Mouse (Mus musculus) liver, adult 2 months (tissue): ENCODE data around the gene Sgtb.

Source experiments
- CTCF ChIP-seq: fragments of 200-500 bp; IDR thresholded peaks from 2 replicates; pipeline ENCODE4 v1.5.1; 2011; ENCODE audit warnings: low read depth, low read length, control low read depth
- POLR2A ChIP-seq: fragments of 200-500 bp; IDR thresholded peaks from 2 replicates; pipeline ENCODE4 v1.6.1; 2011; ENCODE audit warnings: low read length, control low read depth; ENCODE audit not compliant: insufficient read depth; ENCODE audit errors: extremely low read depth

DNA sequence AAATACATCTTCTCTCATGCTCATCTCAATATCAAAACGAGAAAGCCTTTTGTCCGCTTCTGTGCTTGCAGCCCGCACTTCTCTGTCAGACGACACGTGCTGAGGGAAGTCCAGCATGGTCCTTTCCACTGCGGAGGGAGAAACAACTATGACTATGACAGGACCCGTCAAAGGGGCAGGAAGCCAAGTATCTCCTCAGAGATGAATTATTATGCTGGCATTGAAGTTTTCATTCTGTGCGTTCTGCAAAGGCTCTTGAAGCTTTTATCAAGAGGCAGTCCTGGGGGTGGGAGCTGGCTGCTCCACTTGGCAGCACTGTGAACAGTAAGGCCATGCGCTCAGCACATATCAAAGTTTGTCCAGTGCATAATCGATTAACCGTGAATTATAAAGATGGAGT is 40.3 kb upstream of the Sgtb start:
- TF ChIP-seq POLR2A, result no peak
- no peak for TF ChIP-seq CTCF
